Mouse (Mus musculus) adrenal gland, adult 8-10 months (tissue): ENCODE results near the gene Uts2r. TPM values are rescaled to one million over a fixed set of nuclear protein-coding genes. Genes with fewer than 3 reads are reported as not detected.

Experiments used
- DNase-seq: peaks from one replicate; pipeline ENCODE4 v3.0.0; 2022
- total RNA-seq, 4 experiments: library from RNA; stranded (reverse); gene quantifications; 2 replicates each; pipeline ENCODE4 v1.2.4; 2022

Gene Uts2r
- total RNA-seq, 4 experiments from 2014 or later = not detected

DNA sequence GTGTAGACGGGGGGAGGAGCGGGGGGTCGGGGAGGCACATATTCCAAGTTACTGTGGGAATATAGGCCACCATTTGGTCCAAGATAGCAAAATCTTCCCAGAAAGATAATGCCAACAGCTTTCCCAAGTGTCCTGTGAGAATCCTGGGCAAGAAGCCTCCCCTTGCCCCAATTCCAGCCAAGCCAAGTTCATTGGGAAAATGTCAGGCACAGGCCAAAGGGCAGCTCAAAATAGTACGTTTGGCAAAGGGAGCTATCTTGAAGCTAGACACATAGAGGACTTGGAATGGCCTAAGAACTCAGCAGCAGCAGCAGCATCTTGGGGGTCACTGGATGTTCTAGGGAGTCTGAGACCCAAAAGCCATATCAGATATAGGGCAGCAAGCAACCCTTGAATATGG, 3.7 kb downstream of the Uts2r start:
- no peak for DNase-seq

DNA sequence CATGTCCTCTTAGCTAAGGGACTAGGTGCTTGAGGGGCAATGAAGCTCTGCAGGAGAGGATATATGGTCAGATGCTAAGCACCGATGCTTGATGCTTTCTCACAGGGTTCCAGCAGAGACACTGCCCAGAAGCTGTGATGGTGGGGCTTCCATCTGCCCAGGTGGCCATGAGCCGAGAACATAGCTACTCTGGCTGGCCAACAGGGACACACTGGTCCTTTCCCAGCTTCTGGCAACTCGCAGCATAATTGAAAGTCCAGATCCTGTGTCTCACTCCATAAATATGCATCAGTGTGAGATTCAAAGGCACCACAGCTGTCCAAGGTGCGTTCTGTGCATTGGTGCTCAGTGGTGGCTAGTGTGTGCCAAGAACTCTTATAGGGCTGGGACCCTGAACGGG, 13.1 kb downstream of the Uts2r start:
- no peak for DNase-seq

DNA sequence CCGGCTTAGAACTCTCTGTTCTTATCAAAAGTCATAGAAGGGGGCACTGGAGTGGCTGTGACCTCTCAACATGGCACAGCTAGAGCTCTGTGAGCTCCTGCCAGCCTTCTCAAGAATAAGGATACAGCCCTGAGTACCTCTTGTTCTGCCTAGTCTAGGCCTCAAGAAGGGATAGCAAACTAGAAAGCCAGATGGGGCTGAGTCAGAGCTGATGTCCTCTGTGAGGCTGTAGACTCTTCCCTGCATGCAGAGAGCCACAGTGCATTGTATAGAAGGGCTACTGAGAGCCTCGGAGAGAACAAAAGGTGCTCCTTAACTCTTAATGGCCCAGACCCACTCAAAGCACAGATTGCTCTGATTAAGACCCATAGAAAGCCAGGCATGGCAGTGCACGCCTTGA, 14.2 kb downstream of the Uts2r start:
- no peak for DNase-seq

DNA sequence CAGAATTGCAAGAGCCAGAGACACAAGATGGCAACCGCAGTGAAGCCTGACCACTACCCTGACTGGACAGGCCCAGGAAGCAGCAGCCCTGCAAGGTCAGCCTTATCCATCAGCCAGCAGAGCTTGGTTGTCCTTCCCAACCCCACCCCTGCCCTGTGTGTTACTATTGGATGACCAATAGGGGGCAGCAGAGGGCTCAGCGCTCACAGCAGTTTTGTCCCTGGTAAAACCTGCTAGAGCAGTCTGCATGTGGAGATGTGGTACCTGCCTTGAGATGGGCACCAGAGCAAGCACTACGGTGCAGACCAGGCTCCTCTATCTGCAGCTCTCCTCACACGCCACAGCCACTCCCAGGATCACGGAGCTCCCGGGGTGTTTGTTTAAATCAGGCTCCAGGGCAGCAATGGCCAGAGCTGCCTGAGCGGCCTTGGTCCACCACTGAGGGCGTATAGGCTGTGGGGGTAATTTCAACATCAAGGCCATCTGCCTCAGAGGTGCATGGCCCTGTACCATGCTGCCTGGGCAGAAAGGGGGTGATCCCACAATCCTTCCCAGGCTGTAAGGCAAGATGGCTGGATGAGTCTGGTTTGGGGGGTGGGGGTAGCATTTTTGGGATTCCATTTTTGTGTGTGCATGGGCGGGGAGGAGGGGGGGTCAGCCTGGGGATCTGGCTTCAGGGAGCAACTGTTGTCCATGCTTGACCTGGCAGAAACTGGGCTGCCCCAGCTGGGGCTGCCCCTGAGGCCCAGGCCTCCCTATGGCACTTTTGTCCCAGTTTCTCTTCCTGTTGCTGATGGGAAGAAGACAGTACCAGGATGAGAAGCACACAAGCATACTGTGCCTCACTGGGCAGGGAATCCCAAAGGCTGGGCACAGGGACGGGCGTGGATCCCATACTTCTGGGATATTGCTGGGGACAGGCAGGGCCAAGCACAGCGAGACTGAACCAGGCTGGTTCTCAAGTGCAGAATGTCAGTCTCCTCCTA, 16.5 kb downstream of the Uts2r start:
- DNase-seq = peak; percentile 38

DNA sequence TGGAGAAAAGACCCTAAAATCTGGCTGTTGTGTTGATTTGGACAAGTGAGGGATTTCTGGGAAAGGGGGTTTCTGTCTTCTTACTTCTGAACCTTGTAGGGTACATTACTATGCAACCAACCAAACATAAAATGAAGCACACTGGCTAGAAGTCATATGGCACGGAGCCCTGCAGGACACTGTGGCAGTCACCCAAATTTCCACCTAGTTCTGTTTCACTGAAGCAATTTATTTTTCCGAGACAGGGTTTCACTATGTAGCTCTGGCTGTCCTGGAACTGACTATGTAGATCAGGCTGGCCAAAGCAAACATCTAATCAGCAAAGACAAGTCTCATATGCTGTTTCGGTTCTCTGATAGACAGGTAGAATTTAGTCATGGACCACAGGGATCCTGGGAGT, 29.6 kb downstream of the Uts2r start:
- DNase-seq = no peak

DNA sequence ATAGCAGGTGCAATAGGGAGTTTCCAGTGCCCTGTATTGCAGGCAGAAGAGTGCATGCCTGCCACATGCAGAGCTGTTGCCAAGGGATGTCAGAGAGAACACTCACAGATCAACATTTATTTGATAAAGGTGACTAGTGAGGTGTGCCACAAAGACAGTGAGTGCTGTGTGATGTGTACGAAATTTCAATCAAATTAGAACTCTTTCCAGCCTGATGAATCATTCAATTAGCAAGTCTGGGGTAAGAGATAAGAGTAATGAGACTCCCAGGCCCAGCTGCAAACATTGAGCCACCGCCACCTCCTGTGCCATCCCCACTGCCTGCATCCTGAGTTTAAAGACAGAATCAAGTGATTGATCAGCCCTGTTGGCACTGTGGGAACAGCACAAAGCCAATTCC, 32.7 kb downstream of the Uts2r start:
- no peak for DNase-seq

DNA sequence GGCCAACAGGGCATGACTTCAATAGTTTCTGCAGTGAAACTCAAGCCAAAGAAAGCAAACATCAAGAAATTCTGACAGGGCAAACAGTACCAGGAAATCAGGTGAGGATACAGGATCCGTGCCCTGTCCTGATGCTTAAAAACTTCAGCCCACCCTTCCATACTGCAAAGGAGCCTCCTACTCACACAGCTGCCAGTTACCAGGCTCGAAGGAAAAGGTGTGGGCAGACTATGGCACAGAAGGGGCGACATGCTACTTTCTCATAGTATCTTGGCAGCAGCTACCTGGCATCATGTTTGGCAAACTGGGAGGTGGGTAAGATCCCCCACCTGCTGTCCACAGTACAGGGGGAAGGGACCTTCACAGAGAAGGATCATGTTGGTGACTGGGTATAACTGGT, 33.3 kb downstream of the Uts2r start:
- no peak for DNase-seq

DNA sequence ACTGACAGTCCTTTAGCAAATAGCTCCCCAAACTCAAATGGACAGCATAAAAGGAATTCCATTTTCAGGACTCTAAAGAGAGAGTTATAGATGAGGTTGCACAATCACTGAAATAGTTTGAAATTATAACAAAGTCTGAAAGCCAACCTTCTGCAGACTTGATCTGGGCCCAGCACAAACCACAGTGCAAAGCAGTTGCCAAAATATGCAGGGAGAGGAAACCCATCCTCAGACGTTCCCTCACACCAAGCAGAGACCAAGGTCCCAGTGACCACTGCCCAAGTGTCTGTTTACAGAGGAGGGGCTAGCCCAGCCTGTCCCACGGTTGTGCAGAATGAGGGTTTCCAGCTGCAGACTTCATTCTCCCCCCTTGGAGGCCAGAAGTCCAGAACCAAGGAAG, 38.6 kb downstream of the Uts2r start:
- no peak for DNase-seq

DNA sequence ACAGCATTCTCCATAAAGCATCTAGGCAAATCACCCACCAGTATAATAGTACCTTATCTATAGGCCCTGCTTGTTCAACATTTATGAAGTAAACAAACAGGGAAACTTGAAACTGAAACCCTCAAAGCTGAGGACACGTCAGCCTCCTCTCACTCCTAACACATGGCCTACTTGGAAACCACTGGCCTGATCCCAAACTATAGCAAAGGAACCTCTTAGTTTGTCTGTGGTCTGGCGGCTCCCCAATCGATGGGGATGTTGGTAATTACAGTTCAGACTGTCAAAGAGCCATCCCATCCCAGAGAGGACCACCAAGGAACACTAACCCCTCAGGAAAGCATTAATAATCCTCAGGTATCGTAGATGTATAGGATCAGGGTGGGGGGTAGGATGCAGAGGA, 39.8 kb downstream of the Uts2r start:
- no peak for DNase-seq

DNA sequence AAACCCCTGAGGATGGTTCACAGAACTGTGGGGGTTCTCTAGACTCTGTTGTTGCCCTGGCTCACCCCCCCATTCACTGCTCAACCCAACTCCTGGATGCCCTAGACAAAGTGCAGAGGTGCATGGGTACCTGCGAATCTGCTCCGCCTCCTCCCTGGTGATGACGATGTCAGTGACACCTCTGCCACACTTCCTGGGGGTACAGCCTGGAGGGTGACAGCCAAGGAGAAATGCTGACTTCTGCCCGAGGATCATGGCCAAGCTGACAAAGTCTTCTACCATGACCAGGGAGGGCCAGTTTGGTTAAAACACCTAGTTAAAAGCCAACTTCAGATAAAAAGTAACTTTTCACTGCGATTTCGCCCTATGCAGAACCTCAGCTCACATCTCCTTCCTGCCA, 40.7 kb downstream of the Uts2r start:
- DNase-seq = no peak

DNA sequence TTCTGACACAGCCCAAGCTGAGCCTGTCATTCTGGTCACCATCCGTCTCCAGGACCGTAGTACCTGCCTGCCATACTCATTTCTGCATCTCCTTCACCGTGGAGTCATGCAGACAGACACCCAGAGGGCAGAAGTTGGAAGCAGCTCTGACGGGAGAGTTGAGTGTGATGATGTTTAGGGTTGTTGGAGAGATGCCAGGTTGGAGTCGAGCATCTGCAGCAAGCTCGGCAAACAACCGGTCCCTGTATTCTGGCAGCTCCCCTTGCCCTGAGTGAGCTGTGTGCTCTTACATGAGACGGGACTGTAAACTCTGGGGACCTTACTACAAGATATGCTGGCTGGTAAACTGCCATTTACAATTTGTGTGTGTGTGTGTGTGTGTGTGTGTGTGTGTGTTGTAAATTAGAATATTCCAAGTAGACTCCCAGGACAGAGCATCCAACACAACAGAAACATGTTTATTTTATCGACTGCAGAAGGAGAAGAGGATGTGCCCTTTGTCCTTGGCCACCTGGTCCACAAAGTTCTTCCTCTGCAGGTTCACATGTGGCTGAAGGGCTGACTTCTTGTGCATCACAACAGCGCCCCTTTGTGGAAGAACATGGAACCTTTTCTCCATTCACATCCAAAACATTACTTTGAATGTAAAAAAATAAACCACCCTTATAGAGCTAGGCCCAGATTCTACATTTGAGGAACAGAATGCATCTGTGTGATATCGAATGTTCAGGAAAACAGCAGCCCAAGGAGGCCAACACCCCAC, 41.5 kb downstream of the Uts2r start:
- no peak for DNase-seq

DNA sequence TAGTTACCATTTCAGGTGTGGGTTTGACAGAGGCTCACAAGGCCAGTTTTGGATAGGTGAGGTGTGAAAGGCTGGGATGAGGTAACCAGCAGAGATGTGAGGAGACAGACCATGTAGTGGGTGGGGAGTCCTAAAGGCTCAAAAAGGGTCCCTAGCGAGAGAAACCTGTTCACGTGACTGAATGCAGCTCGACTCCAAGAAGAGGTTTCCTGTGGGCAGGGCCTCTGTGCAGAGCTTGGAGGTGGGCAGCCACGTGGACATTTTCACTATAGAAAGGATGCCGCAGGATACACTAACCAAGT, 43.7 kb downstream of the Uts2r start:
- DNase-seq = no peak

DNA sequence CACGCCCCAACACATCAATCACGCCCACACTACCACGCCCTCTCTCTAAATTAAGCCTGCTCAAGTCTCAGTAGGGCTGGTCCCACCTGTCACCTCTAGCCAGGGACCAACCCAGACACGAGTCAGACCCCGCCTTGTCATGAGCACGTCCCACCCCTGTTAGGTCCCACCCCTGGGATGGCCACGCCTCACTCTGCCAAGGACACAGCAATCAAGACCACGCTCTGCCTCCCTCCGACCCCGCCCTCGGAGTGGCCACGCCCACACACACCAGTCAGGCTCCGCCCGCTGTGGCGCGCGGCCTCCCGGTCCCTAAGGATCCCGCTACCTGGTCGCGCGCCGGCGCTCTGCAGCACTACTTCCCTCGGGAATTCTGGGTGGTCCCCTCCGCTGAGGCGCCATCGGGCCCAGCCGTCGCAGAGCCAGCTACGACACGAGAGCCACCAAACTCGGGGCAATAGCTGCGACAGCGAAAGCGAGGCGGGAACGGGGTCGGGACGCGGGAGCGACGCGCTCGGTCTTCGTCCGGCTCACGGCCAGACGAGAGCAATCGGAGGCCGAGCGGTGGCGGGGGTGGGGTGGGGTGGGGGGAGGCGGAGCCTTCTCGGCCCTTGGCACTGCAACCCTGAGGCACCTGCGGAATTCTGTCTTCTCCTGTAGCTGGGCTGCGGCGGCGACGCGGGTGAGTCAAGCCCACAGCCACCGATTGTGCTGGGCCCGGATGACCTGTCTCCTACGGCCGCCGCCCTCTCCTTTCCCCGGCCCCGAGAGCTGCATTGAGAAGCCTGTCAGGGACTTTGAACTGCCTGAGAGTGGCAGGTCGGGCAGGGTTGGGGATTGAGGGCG, 44.3 kb downstream of the Uts2r start, which contains the start of the genes Hexdc and Ogfod3:
Gene Hexdc, plus strand, starts transcription at position 273 of the 846 bp plus-strand sequence.
Gene Ogfod3, minus strand, starts transcription at position 551 of the 846 bp plus-strand sequence.
- peak; percentile 91 for DNase-seq

Other genes starting within 250 kb of the Uts2r start
- 10 to 100 TPM in 3 of 4 experiments, 1 to 10 TPM in 1; 9.9 to 24.5 (median 15.1) TPM for gene Ccdc57, start 227.4 kb upstream of the Uts2r start, total RNA-seq
- gene Slc16a3, start 211.8 kb upstream of the Uts2r start, total RNA-seq = 1 to 10 TPM in 3 of 4 experiments, under 1 TPM in 1; 0.55 to 1.7 (median 1.5) TPM
- gene Csnk1d, start 168.9 kb upstream of the Uts2r start, total RNA-seq = 100 to 1,000 TPM; 117 to 145 (median 136) TPM
- 1 to 10 TPM in 1 of 4 experiments, under 1 TPM in 3; 0.56 to 1.0 (median 0.74) TPM for gene Cd7, start 120.9 kb upstream of the Uts2r start, total RNA-seq
- not detected for gene Sectm1b, start 96.7 kb upstream of the Uts2r start, total RNA-seq
- under 1 TPM in 2 of 4 experiments, not detected in 2; 0.21 to 0.46 TPM for gene Sectm1a, start 79.1 kb upstream of the Uts2r start, total RNA-seq
- gene Tex19.2, start 41.6 kb upstream of the Uts2r start, total RNA-seq = not detected
- not detected for gene Tex19.1, start 14.1 kb upstream of the Uts2r start, total RNA-seq
- gene Hexdc, start 44.2 kb downstream of the Uts2r start, total RNA-seq = 10 to 100 TPM; 12.5 to 24.4 (median 17.6) TPM
- gene Ogfod3, start 44.4 kb downstream of the Uts2r start, total RNA-seq = 10 to 100 TPM; 26.0 to 29.3 (median 27.9) TPM
- gene Cybc1, start 69.1 kb downstream of the Uts2r start, total RNA-seq = 10 to 100 TPM; 24.8 to 31.1 (median 29.1) TPM
- gene Narf, start 77.0 kb downstream of the Uts2r start, total RNA-seq = 10 to 100 TPM; 20.4 to 24.7 (median 23.1) TPM
- gene Foxk2, start 99.7 kb downstream of the Uts2r start, total RNA-seq = 10 to 100 TPM; 32.8 to 44.0 (median 41.8) TPM
- gene Wdr45b, start 194.2 kb downstream of the Uts2r start, total RNA-seq = 10 to 100 TPM; 53.6 to 63.4 (median 58.4) TPM
- gene Rab40b, start 228.0 kb downstream of the Uts2r start, total RNA-seq = 1 to 10 TPM; 7.6 to 9.6 (median 8.6) TPM